Mouse (Mus musculus): ENCODE measurements around the gene Myof.

GRCm38 (mm10) chr19:38027881-38028521 lies 15.4 kb downstream of the Myof start:
- TF ChIP-seq CTCF (IDR thresholded peaks at IDR 0.05; ENCODE audit: extremely low read depth, insufficient read length, insufficient replicate concordance, low read depth, low read length) (no peak), POLR2A (IDR thresholded peaks at IDR 0.05; ENCODE audit: low read depth, low read length) (no peak)
